Mouse (Mus musculus): Measurements from ENCODE around the gene 2900011O08Rik.

GRCm38 (mm10) chr16:14143298-14143697 lies 156.9 kb downstream of the 2900011O08Rik start:
- TF ChIP-seq CTCF (IDR thresholded peaks at IDR 0.05; ENCODE audit: low read depth) (no peak), EP300 (IDR thresholded peaks at IDR 0.05; ENCODE audit: low read depth) (no peak)
